Mouse (Mus musculus) thymus, adult 2 months (tissue): ENCODE data around the gene Tubg1. TPM values are rescaled to one million over a fixed set of nuclear protein-coding genes. Genes with fewer than 3 reads are reported as not detected.
"Not testable (repeated sequence)": the region's sequence is repeated elsewhere in the genome, so short reads cannot be mapped to it uniquely, and the experiment has no call there.

Experiments used
- DNase-seq: peaks from one replicate; pipeline ENCODE4 v3.0.0; 2021
- H3K27ac ChIP-seq: fragments of 200-500 bp; 2 replicates; pipeline ENCODE4 v1.5.1; 2012; ENCODE audit warnings: low read length, control low read depth; ENCODE audit not compliant: control insufficient read depth, insufficient read depth
- H3K27me3 ChIP-seq: fragments of 200-500 bp; 2 replicates; pipeline ENCODE4 v1.6.1; 2012; ENCODE audit warnings: mild to moderate bottlenecking, low read length, moderate library complexity, mixed read lengths; ENCODE audit not compliant: control insufficient read depth, insufficient read depth
- H3K36me3 ChIP-seq: fragments of 200-500 bp; 2 replicates; pipeline ENCODE4 v1.6.1; 2012; ENCODE audit warnings: mild to moderate bottlenecking, low read length, moderate library complexity; ENCODE audit not compliant: control insufficient read depth, insufficient read depth
- H3K4me1 ChIP-seq: fragments of 200-500 bp; replicated peaks from 2 replicates; pipeline ENCODE4 v1.6.1; 2012; ENCODE audit warnings: low read length; ENCODE audit not compliant: control insufficient read depth, insufficient read depth
- H3K4me3 ChIP-seq: fragments of 200-500 bp; 2 replicates; pipeline ENCODE4 v1.5.1; 2012; ENCODE audit warnings: mild to moderate bottlenecking, low read length, control low read depth, moderate library complexity; ENCODE audit not compliant: control insufficient read depth, insufficient read depth
- CTCF ChIP-seq: fragments of 200-500 bp; IDR thresholded peaks from 2 replicates; pipeline ENCODE4 v1.5.1; 2012; ENCODE audit warnings: mild to moderate bottlenecking, control low read depth, low read length, moderate library complexity, borderline replicate concordance; ENCODE audit not compliant: control insufficient read depth, poor library complexity, insufficient read depth; ENCODE audit errors: extremely low read depth
- POLR2A ChIP-seq: fragments of 200-500 bp; IDR thresholded peaks from 2 replicates; pipeline ENCODE4 v1.6.1; 2012; ENCODE audit warnings: mild to moderate bottlenecking, low read length, control low read depth, moderate library complexity; ENCODE audit not compliant: control insufficient read depth, poor library complexity, insufficient read depth; ENCODE audit errors: extremely low read depth
- WGBS: fragments of 180-500 bp; shearing (Covaris S2); methylation state at CpG from one replicate; pipeline ENCODE4 v1.1.7; 2018; 5-methylcytosine and 5-hydroxymethylcytosine counted together
- polyA plus RNA-seq: library from polyadenylated mRNA; depleted of rRNA; stranded (reverse); fragments of >200 nt; gene quantifications from 2 replicates; pipeline ENCODE4 v1.2.3, GENCODE M21; 2012

Tubg1 gene
- polyA plus RNA-seq, 1 experiment = 50.3 TPM

DNA sequence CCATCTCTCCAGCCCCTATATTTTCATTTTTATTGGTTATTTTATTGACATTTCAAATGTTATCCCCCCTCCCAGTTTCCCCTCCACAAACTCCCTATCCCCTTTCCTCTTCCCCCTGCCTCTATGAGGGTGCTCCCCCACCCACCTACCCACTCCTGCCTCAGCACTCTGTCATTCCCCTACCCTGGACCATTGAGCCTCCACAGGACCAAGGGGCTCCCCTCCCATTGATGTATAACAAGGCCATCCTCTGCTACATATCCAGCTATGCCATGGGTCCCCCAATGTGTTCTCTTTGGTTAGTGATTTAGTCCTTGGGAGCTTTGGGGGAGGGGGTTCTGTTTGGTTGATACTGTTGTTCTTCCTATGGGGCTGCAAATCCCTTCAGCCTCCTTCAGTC, 34.9 kb downstream of the Tubg1 start:
- TF ChIP-seq CTCF (no peak), POLR2A (no peak)
- no peaks in the 10 kb centered on the region for H3K36me3 ChIP-seq
- H3K4me3 ChIP-seq = no peak overlapping the region
- no peaks in the 10 kb centered on the region for H3K27me3 ChIP-seq
- H3K4me1 ChIP-seq = peaks cover 6% of the 10 kb centered on the region
- DNase-seq = no peak
- H3K27ac ChIP-seq = no peak overlapping the region

DNA sequence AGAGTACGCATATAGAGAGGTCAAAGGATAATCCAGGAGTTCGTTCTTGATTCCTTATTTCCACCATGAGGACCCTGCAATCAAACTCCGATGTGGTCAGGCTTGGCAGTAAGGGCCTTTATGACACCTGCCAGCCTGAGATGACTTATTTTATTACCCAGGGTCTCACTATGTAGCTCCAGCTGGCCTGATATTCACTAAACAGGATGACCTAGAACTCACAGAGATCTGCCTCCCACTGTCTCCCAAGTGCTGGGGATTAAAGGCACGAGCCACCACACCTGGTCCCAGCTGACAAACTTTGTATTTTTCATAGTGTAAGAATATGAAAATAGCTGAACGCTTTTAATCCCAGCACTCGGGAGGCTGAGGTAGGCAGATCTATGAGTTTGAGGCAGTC, 35.4 kb downstream of the Tubg1 start:
- Histone ChIP-seq H3K27ac (no peak overlapping the region), H3K27me3 (no peaks in the 10 kb centered on the region), H3K4me1 (peaks cover 6% of the 10 kb centered on the region), H3K36me3 (no peaks in the 10 kb centered on the region), H3K4me3 (no peak overlapping the region)
- 91% methylated on average over 6 of the region's 6 CpGs for WGBS
- no peak for TF ChIP-seq CTCF
- no peak for TF ChIP-seq POLR2A
- DNase-seq = no peak

- peak; percentile 65 for DNase-seq
- H3K36me3 ChIP-seq = no peaks in the 10 kb centered on the region
- TF ChIP-seq CTCF (peak; percentile 42; the same call in 1 of the 2 replicates), POLR2A (no peak)
- no peak within 1 kb of the TSS for H3K27ac ChIP-seq
- peak within 1 kb of the TSS; percentile 27 for H3K4me3 ChIP-seq
- no peaks in the 10 kb centered on the region for H3K27me3 ChIP-seq
- WGBS = 5% methylated on average over 36 of the region's 36 CpGs
- peaks cover 6% of the 10 kb centered on the region for H3K4me1 ChIP-seq
Measured at GRCm38 (mm10) chr11:101155728-101156371, 36.1 kb downstream of the Tubg1 start, which contains the start of gene Tubg2. Gene Tubg2 (plus strand): TSS chr11:101155907.

- peaks cover 12% of the 10 kb centered on the region for H3K4me1 ChIP-seq
- H3K27me3 ChIP-seq, H3K27ac ChIP-seq, DNase-seq, H3K4me3 ChIP-seq, H3K36me3 ChIP-seq: not testable (repeated sequence)
- 80% methylated on average over 8 of the region's 10 CpGs for WGBS
Measured at GRCm38 (mm10) chr11:101160151-101160550, 40.4 kb downstream of the Tubg1 start.

- H3K36me3 ChIP-seq, H3K4me3 ChIP-seq, H3K27ac ChIP-seq, H3K4me1 ChIP-seq, DNase-seq, H3K27me3 ChIP-seq: not testable (repeated sequence)
- WGBS = 87% methylated on average over 8 of the region's 8 CpGs
Measured at GRCm38 (mm10) chr11:101160981-101161505, 41.3 kb downstream of the Tubg1 start.

GRCm38 (mm10) chr11:101161551-101161950, 41.8 kb downstream of the Tubg1 start:
- H3K27ac ChIP-seq = no peak overlapping the region
- TF ChIP-seq POLR2A (no peak), CTCF (no peak)
- DNase-seq = no peak
- peaks cover 3% of the 10 kb centered on the region; the same call in 1 of the 2 replicates for H3K27me3 ChIP-seq
- no peaks in the 10 kb centered on the region for H3K36me3 ChIP-seq
- H3K4me1 ChIP-seq = peaks cover 6% of the 10 kb centered on the region; the same call in 1 of the 2 replicates
- H3K4me3 ChIP-seq = no peak overlapping the region
- WGBS = 95% methylated on average over 15 of the region's 15 CpGs

DNA sequence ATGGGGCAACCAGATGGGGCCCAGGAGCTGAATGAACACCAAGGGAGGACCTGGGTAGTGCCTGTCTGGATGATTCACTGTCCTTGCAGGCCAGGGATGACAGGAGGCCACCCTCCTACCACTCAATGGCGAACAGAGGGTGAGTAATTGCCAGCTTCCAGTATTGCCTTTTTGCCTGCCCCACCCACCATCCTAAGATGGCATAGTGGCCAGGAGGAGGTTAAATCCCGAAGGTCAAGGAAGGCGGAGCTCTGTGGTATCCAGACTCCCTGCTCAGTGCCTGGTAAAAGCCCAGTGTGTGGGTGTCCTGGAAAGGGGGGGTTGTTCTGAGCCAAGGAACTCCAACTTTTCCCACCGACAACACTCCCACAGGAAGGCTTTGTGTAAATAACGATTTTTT, 42.6 kb downstream of the Tubg1 start:
- DNase-seq = no peak
- Histone ChIP-seq H3K27ac (no peak overlapping the region), H3K27me3 (peaks cover 3% of the 10 kb centered on the region; the same call in 1 of the 2 replicates), H3K36me3 (no peaks in the 10 kb centered on the region), H3K4me1 (peaks cover 6% of the 10 kb centered on the region; the same call in 1 of the 2 replicates), H3K4me3 (no peak overlapping the region)
- WGBS = 89% methylated on average over 5 of the region's 5 CpGs
- no peak for TF ChIP-seq CTCF
- TF ChIP-seq POLR2A = no peak
